Mouse (Mus musculus) kidney, embryonic 16.5 days (tissue): ENCODE measurements around the gene Srsf2. TPM values are rescaled to one million over a fixed set of nuclear protein-coding genes. Genes with fewer than 3 reads are reported as not detected.

Experiments
- ATAC-seq: fragments of 200-750 bp; cut with Nextera tagmentation; 2 replicates; pipeline ENCODE4 v1.8.0; 2017; ENCODE audit warnings: moderate TSS enrichment; ENCODE audit not compliant: low FRiP score, low TSS enrichment
- H3K27ac ChIP-seq: fragments of 300-500 bp; sonication (generic); 2 replicates; pipeline ENCODE4 v1.5.1; 2014; ENCODE audit warnings: low read length
- H3K27me3 ChIP-seq: fragments of 300-500 bp; sonication (generic); 2 replicates; pipeline ENCODE4 v1.6.1; 2014; ENCODE audit warnings: low read length, control low read depth, mixed read lengths; ENCODE audit not compliant: insufficient read depth
- H3K36me3 ChIP-seq: fragments of 300-500 bp; sonication (generic); 2 replicates; pipeline ENCODE4 v1.6.1; 2014; ENCODE audit warnings: low read length, control low read depth, mixed read lengths; ENCODE audit not compliant: insufficient read depth
- H3K4me1 ChIP-seq: fragments of 300-500 bp; sonication (generic); 2 replicates; pipeline ENCODE4 v1.6.1; 2014; ENCODE audit warnings: low read length, control low read depth, mixed read lengths; ENCODE audit not compliant: insufficient read depth
- H3K4me2 ChIP-seq: fragments of 300-500 bp; sonication (generic); replicated peaks from 2 replicates; pipeline ENCODE4 v1.6.1; 2014; ENCODE audit warnings: low read depth, low read length
- H3K4me3 ChIP-seq: fragments of 300-500 bp; sonication (generic); 2 replicates; pipeline ENCODE4 v1.5.1; 2014; ENCODE audit warnings: mild to moderate bottlenecking, low read length
- H3K9ac ChIP-seq: fragments of 300-500 bp; sonication (generic); replicated peaks from 2 replicates; pipeline ENCODE4 v1.6.1; 2014; ENCODE audit warnings: low read length
- H3K9me3 ChIP-seq: fragments of 300-500 bp; sonication (generic); 2 replicates; pipeline ENCODE4 v1.6.1; 2016; ENCODE audit warnings: low read length, control low read depth
- WGBS: fragments of 180-500 bp; shearing (Covaris S2); extraction: QIAGEN DNeasy Blood & Tissue Kit; methylation state at CpG from one replicate; pipeline ENCODE4 v1.1.7; 2014; 5-methylcytosine and 5-hydroxymethylcytosine counted together
- polyA plus RNA-seq: library from polyadenylated mRNA; unstranded; fragments of >200 nt; fragmentation: Nextera tagmentation; extraction: Ambion mirVana; gene quantifications from 2 replicates; pipeline ENCODE4 v1.2.1, GENCODE M21; 2015

The Srsf2 gene
- polyA plus RNA-seq, 1 experiment from 2014 or later = 729 TPM

- no peak overlapping the region for H3K4me3 ChIP-seq
- ATAC-seq = no peak
- H3K9ac ChIP-seq = no peak overlapping the region
- no peak overlapping the region for H3K27ac ChIP-seq
- H3K9me3 ChIP-seq = no peaks in the 10 kb centered on the region
- no peaks in the 10 kb centered on the region for H3K27me3 ChIP-seq
- H3K4me2 ChIP-seq = no peak overlapping the region
- WGBS = 91% methylated on average over 10 of the region's 10 CpGs
- peaks cover 48% of the 10 kb centered on the region for H3K4me1 ChIP-seq
- H3K36me3 ChIP-seq = no peaks in the 10 kb centered on the region
Measured at GRCm38 (mm10) chr11:116822626-116823025, 30.3 kb downstream of the Srsf2 start.

GRCm38 (mm10) chr11:116822215-116822614 lies 30.7 kb downstream of the Srsf2 start:
- ATAC-seq = no peak
- H3K4me1 ChIP-seq = peaks cover 45% of the 10 kb centered on the region
- H3K27me3 ChIP-seq = no peaks in the 10 kb centered on the region
- no peak overlapping the region for H3K4me2 ChIP-seq
- H3K4me3 ChIP-seq = no peak overlapping the region
- no peaks in the 10 kb centered on the region for H3K36me3 ChIP-seq
- WGBS = 74% methylated on average over 10 of the region's 10 CpGs
- no peak overlapping the region for H3K9ac ChIP-seq
- H3K27ac ChIP-seq = no peak overlapping the region
- no peaks in the 10 kb centered on the region for H3K9me3 ChIP-seq

GRCm38 (mm10) chr11:116821057-116821940 lies 31.6 kb downstream of the Srsf2 start:
- Histone ChIP-seq H3K27ac (peak overlapping the region; percentile 27; the same call in 1 of the 2 replicates), H3K9ac (no peak overlapping the region), H3K9me3 (no peaks in the 10 kb centered on the region), H3K4me3 (no peak overlapping the region), H3K4me2 (no peak overlapping the region), H3K36me3 (no peaks in the 10 kb centered on the region), H3K27me3 (no peaks in the 10 kb centered on the region), H3K4me1 (peaks cover 36% of the 10 kb centered on the region)
- 70% methylated on average over 13 of the region's 13 CpGs for WGBS
- ATAC-seq = no peak

- no peak overlapping the region for H3K27ac ChIP-seq
- no peaks in the 10 kb centered on the region for H3K36me3 ChIP-seq
- 89% methylated on average over 5 of the region's 5 CpGs for WGBS
- no peaks in the 10 kb centered on the region for H3K27me3 ChIP-seq
- H3K9ac ChIP-seq = no peak overlapping the region
- peaks cover 29% of the 10 kb centered on the region for H3K4me1 ChIP-seq
- no peak overlapping the region for H3K4me2 ChIP-seq
- no peak overlapping the region for H3K4me3 ChIP-seq
- ATAC-seq = no peak
- no peaks in the 10 kb centered on the region for H3K9me3 ChIP-seq
Measured at GRCm38 (mm10) chr11:116819932-116820593, 32.8 kb downstream of the Srsf2 start.

- no peak overlapping the region for H3K4me2 ChIP-seq
- ATAC-seq = no peak
- no peaks in the 10 kb centered on the region for H3K9me3 ChIP-seq
- no peak overlapping the region for H3K9ac ChIP-seq
- H3K4me1 ChIP-seq = peaks cover 38% of the 10 kb centered on the region
- no peaks in the 10 kb centered on the region for H3K36me3 ChIP-seq
- no peaks in the 10 kb centered on the region for H3K27me3 ChIP-seq
- H3K27ac ChIP-seq = no peak overlapping the region; the same call in 1 of the 2 replicates
- WGBS = 38% methylated on average over 8 of the region's 8 CpGs
- H3K4me3 ChIP-seq = no peak overlapping the region
Measured at GRCm38 (mm10) chr11:116818722-116819121, 34.2 kb downstream of the Srsf2 start.

- H3K4me2 ChIP-seq = no peak overlapping the region
- no peak for ATAC-seq
- no peaks in the 10 kb centered on the region for H3K36me3 ChIP-seq
- H3K4me1 ChIP-seq = peaks cover 50% of the 10 kb centered on the region
- 97% methylated on average over 5 of the region's 5 CpGs for WGBS
- H3K9ac ChIP-seq = no peak overlapping the region
- H3K27ac ChIP-seq = no peak overlapping the region
- H3K9me3 ChIP-seq = no peaks in the 10 kb centered on the region
- H3K4me3 ChIP-seq = no peak overlapping the region
- no peaks in the 10 kb centered on the region for H3K27me3 ChIP-seq
Measured at GRCm38 (mm10) chr11:116817567-116817966, 35.3 kb downstream of the Srsf2 start.

- H3K27ac ChIP-seq = no peak overlapping the region
- no peak overlapping the region for H3K4me2 ChIP-seq
- H3K4me1 ChIP-seq = peaks cover 54% of the 10 kb centered on the region
- ATAC-seq = no peak
- H3K9me3 ChIP-seq = no peaks in the 10 kb centered on the region
- WGBS = 78% methylated on average over 5 of the region's 5 CpGs
- H3K27me3 ChIP-seq = no peaks in the 10 kb centered on the region
- H3K9ac ChIP-seq = no peak overlapping the region
- H3K4me3 ChIP-seq = no peak overlapping the region
- H3K36me3 ChIP-seq = no peaks in the 10 kb centered on the region
Measured at GRCm38 (mm10) chr11:116816769-116817168, 36.1 kb downstream of the Srsf2 start.

- H3K4me2 ChIP-seq = no peak overlapping the region; the same call in 1 of the 2 replicates
- no peaks in the 10 kb centered on the region for H3K9me3 ChIP-seq
Measured at GRCm38 (mm10) chr11:116814884-116815415, 37.9 kb downstream of the Srsf2 start.

GRCm38 (mm10) chr11:116814076-116814883 lies 38.6 kb downstream of the Srsf2 start:
- Histone ChIP-seq H3K27me3 (no peaks in the 10 kb centered on the region), H3K36me3 (no peaks in the 10 kb centered on the region), H3K9me3 (no peaks in the 10 kb centered on the region), H3K27ac (peak overlapping the region; percentile 67), H3K4me1 (peaks cover 52% of the 10 kb centered on the region), H3K4me3 (no peak overlapping the region), H3K9ac (peak overlapping the region; percentile 45), H3K4me2 (no peak overlapping the region)
- peak; percentile 56 for ATAC-seq
- 17% methylated on average over 20 of the region's 20 CpGs for WGBS

More at GRCm38 (mm10) chr11:116814884-116815415, 37.9 kb downstream of the Srsf2 start:
- Histone ChIP-seq H3K4me3 (no peak overlapping the region), H3K9ac (peak overlapping the region; percentile 45; the same call in 1 of the 2 replicates), H3K27ac (peak overlapping the region; percentile 67), H3K27me3 (no peaks in the 10 kb centered on the region), H3K36me3 (no peaks in the 10 kb centered on the region), H3K4me1 (peaks cover 52% of the 10 kb centered on the region)
- no peak for ATAC-seq
- 25% methylated on average over 7 of the region's 7 CpGs for WGBS
